Mouse (Mus musculus) midbrain, embryonic 12.5 days (tissue): ENCODE results near the gene Tbxas1. TPM values are rescaled to one million over a fixed set of nuclear protein-coding genes. Genes with fewer than 3 reads are reported as not detected.

Experiments used
- ATAC-seq: fragments of 200-750 bp; cut with Nextera tagmentation; 2 replicates; pipeline ENCODE4 v1.8.0; 2017; ENCODE audit warnings: low read depth, moderate TSS enrichment, moderate library complexity; ENCODE audit not compliant: low FRiP score
- H3K27ac ChIP-seq: fragments of 300-500 bp; sonication (generic); replicated peaks from 2 replicates; pipeline ENCODE4 v1.5.1; 2016; ENCODE audit warnings: mild to moderate bottlenecking
- H3K27me3 ChIP-seq: fragments of 300-500 bp; sonication (generic); 2 replicates; pipeline ENCODE4 v1.6.1; 2016; ENCODE audit warnings: mild to moderate bottlenecking
- H3K36me3 ChIP-seq: fragments of 300-500 bp; sonication (generic); 2 replicates; pipeline ENCODE4 v1.6.1; 2016
- H3K4me1 ChIP-seq: fragments of 300-500 bp; sonication (generic); 2 replicates; pipeline ENCODE4 v1.6.1; 2016
- H3K4me2 ChIP-seq: fragments of 300-500 bp; sonication (generic); replicated peaks from 2 replicates; pipeline ENCODE4 v1.6.1; 2016; ENCODE audit warnings: mild to moderate bottlenecking, moderate library complexity
- H3K4me3 ChIP-seq: fragments of 300-500 bp; sonication (generic); 2 replicates; pipeline ENCODE4 v1.5.1; 2016; ENCODE audit warnings: mild to moderate bottlenecking
- H3K9ac ChIP-seq: fragments of 300-500 bp; sonication (generic); replicated peaks from 2 replicates; pipeline ENCODE4 v1.6.1; 2016; ENCODE audit warnings: mild to moderate bottlenecking, moderate library complexity
- H3K9me3 ChIP-seq: fragments of 300-500 bp; sonication (generic); 2 replicates; pipeline ENCODE4 v1.6.1; 2016; ENCODE audit warnings: mild to moderate bottlenecking
- WGBS: fragments of 180-500 bp; shearing (Covaris S2); methylation state at CpG from one replicate; pipeline ENCODE4 v1.1.7; 2016; 5-methylcytosine and 5-hydroxymethylcytosine counted together
- polyA plus RNA-seq: library from polyadenylated mRNA; unstranded; fragments of >200 nt; fragmentation: Nextera tagmentation; extraction: Ambion mirVana; gene quantifications from 2 replicates; pipeline ENCODE4 v1.2.1, GENCODE M21; 2016

The Tbxas1 gene
- polyA plus RNA-seq, 1 experiment from 2014 or later, result 2.2 TPM

GRCm38 (mm10) chr6:39013034-39013832 lies 138.0 kb downstream of the Tbxas1 start:
- H3K27ac ChIP-seq, result no peak overlapping the region

DNA sequence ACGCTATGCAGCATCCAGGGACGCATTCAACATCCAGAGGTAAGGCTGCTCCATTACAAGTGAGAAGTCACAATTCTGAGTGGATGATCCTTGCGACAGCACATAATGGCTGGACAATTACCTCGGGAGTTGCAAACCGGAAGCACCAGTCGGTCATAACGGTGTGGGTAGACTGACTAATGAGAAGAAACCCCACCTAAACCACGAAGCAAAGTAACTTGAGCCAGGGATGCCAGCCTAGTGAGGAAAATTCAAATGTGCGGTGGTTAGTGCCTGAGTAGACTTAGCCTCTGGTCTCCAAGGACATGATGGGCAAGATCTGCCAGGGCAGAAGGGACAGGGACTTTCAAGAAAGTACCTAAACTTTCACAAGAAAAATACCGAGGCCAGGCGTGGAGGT lies 142.7 kb downstream of the Tbxas1 start:
- H3K4me2 ChIP-seq, result no peak overlapping the region
- no peak overlapping the region for H3K9ac ChIP-seq
- H3K4me3 ChIP-seq, result no peak overlapping the region
- no peak overlapping the region for H3K27ac ChIP-seq
- no peaks in the 10 kb centered on the region for H3K36me3 ChIP-seq
- 94% methylated on average over 11 of the region's 11 CpGs for WGBS
- peaks cover 2% of the 10 kb centered on the region; the same call in 1 of the 2 replicates for H3K4me1 ChIP-seq
- ATAC-seq, result no peak
- no peaks in the 10 kb centered on the region for H3K27me3 ChIP-seq
- peaks cover 3% of the 10 kb centered on the region; the same call in 1 of the 2 replicates for H3K9me3 ChIP-seq

More at GRCm38 (mm10) chr6:39013034-39013832, 138.0 kb downstream of the Tbxas1 start:
- Histone ChIP-seq H3K9ac (no peak overlapping the region), H3K4me2 (no peak overlapping the region), H3K4me3 (no peak overlapping the region), H3K9me3 (peaks cover 5% of the 10 kb centered on the region; the same call in 1 of the 2 replicates), H3K4me1 (no peaks in the 10 kb centered on the region), H3K27me3 (no peaks in the 10 kb centered on the region), H3K36me3 (no peaks in the 10 kb centered on the region)
- WGBS, result 87% methylated on average over 10 of the region's 10 CpGs
- no peak for ATAC-seq

- Histone ChIP-seq H3K36me3 (no peaks in the 10 kb centered on the region), H3K4me2 (no peak overlapping the region), H3K4me3 (no peak overlapping the region), H3K27me3 (no peaks in the 10 kb centered on the region), H3K9ac (no peak overlapping the region), H3K27ac (no peak overlapping the region), H3K9me3 (no peaks in the 10 kb centered on the region), H3K4me1 (peaks cover 2% of the 10 kb centered on the region; the same call in 1 of the 2 replicates)
- ATAC-seq, result no peak
- WGBS, result 77% methylated on average over 7 of the region's 7 CpGs
These were observed 143.6 kb downstream of the Tbxas1 start for GRCm38 (mm10) chr6:39018805-39019204.

GRCm38 (mm10) chr6:39019219-39019618 lies 144.0 kb downstream of the Tbxas1 start:
- Histone ChIP-seq H3K9ac (no peak overlapping the region), H3K27ac (no peak overlapping the region), H3K4me2 (no peak overlapping the region), H3K27me3 (no peaks in the 10 kb centered on the region), H3K4me1 (peaks cover 2% of the 10 kb centered on the region; the same call in 1 of the 2 replicates), H3K9me3 (no peaks in the 10 kb centered on the region), H3K4me3 (no peak overlapping the region), H3K36me3 (no peaks in the 10 kb centered on the region)
- 92% methylated on average over 5 of the region's 5 CpGs for WGBS
- no peak for ATAC-seq

- Histone ChIP-seq H3K9me3 (no peaks in the 10 kb centered on the region), H3K4me2 (no peak overlapping the region), H3K4me1 (peaks cover 2% of the 10 kb centered on the region; the same call in 1 of the 2 replicates), H3K9ac (no peak overlapping the region), H3K27ac (no peak overlapping the region), H3K36me3 (no peaks in the 10 kb centered on the region), H3K4me3 (no peak overlapping the region), H3K27me3 (no peaks in the 10 kb centered on the region)
- ATAC-seq, result no peak
- 67% methylated on average over 1 of the region's 1 CpGs for WGBS
These were observed 146.7 kb downstream of the Tbxas1 start for GRCm38 (mm10) chr6:39021909-39022308.

- ATAC-seq, result no peak
- Histone ChIP-seq H3K9ac (no peak overlapping the region), H3K9me3 (no peaks in the 10 kb centered on the region), H3K36me3 (no peaks in the 10 kb centered on the region), H3K27me3 (no peaks in the 10 kb centered on the region), H3K4me3 (no peak overlapping the region), H3K4me1 (peaks cover 2% of the 10 kb centered on the region; the same call in 1 of the 2 replicates), H3K4me2 (no peak overlapping the region), H3K27ac (no peak overlapping the region)
- 89% methylated on average over 7 of the region's 7 CpGs for WGBS
These were observed 147.4 kb downstream of the Tbxas1 start for GRCm38 (mm10) chr6:39022461-39023181.

- Histone ChIP-seq H3K9me3 (no peaks in the 10 kb centered on the region), H3K4me1 (peaks cover 2% of the 10 kb centered on the region; the same call in 1 of the 2 replicates), H3K9ac (no peak overlapping the region), H3K36me3 (no peaks in the 10 kb centered on the region), H3K4me2 (no peak overlapping the region), H3K4me3 (no peak overlapping the region), H3K27me3 (no peaks in the 10 kb centered on the region), H3K27ac (no peak overlapping the region)
- ATAC-seq, result no peak
- 77% methylated on average over 4 of the region's 4 CpGs for WGBS
These were observed 149.4 kb downstream of the Tbxas1 start for GRCm38 (mm10) chr6:39024631-39025030.

GRCm38 (mm10) chr6:39025038-39025437 lies 149.8 kb downstream of the Tbxas1 start:
- Histone ChIP-seq H3K9me3 (no peaks in the 10 kb centered on the region), H3K36me3 (no peaks in the 10 kb centered on the region), H3K4me1 (peaks cover 2% of the 10 kb centered on the region; the same call in 1 of the 2 replicates), H3K4me3 (no peak overlapping the region), H3K4me2 (no peak overlapping the region), H3K27ac (no peak overlapping the region), H3K27me3 (no peaks in the 10 kb centered on the region), H3K9ac (no peak overlapping the region)
- 80% methylated on average over 7 of the region's 7 CpGs for WGBS
- ATAC-seq, result no peak

DNA sequence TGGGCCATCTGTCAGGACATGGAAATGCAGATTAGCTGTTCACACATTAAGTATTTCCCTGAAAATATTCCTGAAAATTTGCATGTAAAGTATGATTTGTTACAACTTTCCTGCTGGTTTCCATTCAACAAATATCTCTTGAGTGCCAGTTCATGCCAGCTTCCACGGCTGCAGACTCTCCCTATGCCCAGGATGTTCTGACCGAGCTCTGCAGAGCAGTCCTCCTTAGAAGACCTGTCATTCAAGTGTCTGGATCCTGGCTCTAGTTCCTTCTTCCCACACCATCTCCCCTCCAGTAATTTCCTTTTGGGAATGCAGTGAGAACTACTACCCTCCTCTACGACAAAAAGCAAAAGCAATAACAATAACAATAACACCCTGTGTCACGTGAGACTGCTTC lies 155.5 kb downstream of the Tbxas1 start:
- Histone ChIP-seq H3K36me3 (no peaks in the 10 kb centered on the region), H3K9me3 (no peaks in the 10 kb centered on the region), H3K9ac (no peak overlapping the region), H3K4me1 (no peaks in the 10 kb centered on the region), H3K27ac (no peak overlapping the region), H3K27me3 (no peaks in the 10 kb centered on the region), H3K4me3 (no peak overlapping the region), H3K4me2 (no peak overlapping the region)
- WGBS, result 88% methylated on average over 4 of the region's 4 CpGs
- no peak for ATAC-seq

GRCm38 (mm10) chr6:39033676-39034075 lies 158.5 kb downstream of the Tbxas1 start:
- Histone ChIP-seq H3K4me3 (no peak overlapping the region), H3K4me2 (no peak overlapping the region), H3K36me3 (no peaks in the 10 kb centered on the region), H3K27ac (no peak overlapping the region), H3K9me3 (no peaks in the 10 kb centered on the region), H3K27me3 (no peaks in the 10 kb centered on the region), H3K4me1 (peaks cover 4% of the 10 kb centered on the region; the same call in 1 of the 2 replicates), H3K9ac (no peak overlapping the region)
- 87% methylated on average over 7 of the region's 7 CpGs for WGBS
- ATAC-seq, result no peak

GRCm38 (mm10) chr6:39035039-39035438 lies 159.8 kb downstream of the Tbxas1 start:
- Histone ChIP-seq H3K36me3 (no peaks in the 10 kb centered on the region), H3K27ac (no peak overlapping the region), H3K4me3 (no peak overlapping the region), H3K4me2 (no peak overlapping the region), H3K9ac (no peak overlapping the region), H3K4me1 (peaks cover 13% of the 10 kb centered on the region), H3K27me3 (no peaks in the 10 kb centered on the region), H3K9me3 (no peaks in the 10 kb centered on the region)
- ATAC-seq, result no peak
- WGBS, result 92% methylated on average over 6 of the region's 6 CpGs

DNA sequence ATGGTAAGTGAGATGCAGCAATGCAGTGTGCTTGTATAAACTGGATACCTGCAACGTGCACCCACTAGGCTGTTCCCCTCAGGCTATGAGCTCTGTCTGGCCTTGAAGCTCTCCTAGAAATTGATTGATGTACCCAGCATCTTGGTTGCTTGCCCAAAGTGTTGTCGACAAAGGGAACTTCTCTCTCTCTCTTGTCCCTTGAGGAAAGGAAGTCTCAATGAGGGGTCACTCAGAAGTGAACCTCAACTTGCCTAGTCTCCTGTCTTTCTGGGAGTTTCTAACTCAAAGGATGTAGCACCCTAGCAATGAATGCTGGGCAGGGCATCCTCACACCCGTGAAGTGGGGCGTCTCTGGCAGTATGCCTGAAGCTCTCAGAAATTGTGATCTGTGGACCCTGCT lies 161.0 kb downstream of the Tbxas1 start:
- Histone ChIP-seq H3K27ac (no peak overlapping the region), H3K4me1 (peaks cover 13% of the 10 kb centered on the region), H3K27me3 (no peaks in the 10 kb centered on the region), H3K9ac (no peak overlapping the region), H3K4me3 (no peak overlapping the region), H3K36me3 (no peaks in the 10 kb centered on the region), H3K9me3 (no peaks in the 10 kb centered on the region), H3K4me2 (no peak overlapping the region)
- no peak for ATAC-seq
- WGBS, result 92% methylated on average over 4 of the region's 4 CpGs
